Mouse (Mus musculus): ENCODE results near the gene Flt3l. TPM values are rescaled to one million over a fixed set of nuclear protein-coding genes. Genes with fewer than 3 reads are reported as not detected.

The Flt3l gene
- polyA plus RNA-seq, 1 experiment from 2014 or later: 3.0 TPM

DNA sequence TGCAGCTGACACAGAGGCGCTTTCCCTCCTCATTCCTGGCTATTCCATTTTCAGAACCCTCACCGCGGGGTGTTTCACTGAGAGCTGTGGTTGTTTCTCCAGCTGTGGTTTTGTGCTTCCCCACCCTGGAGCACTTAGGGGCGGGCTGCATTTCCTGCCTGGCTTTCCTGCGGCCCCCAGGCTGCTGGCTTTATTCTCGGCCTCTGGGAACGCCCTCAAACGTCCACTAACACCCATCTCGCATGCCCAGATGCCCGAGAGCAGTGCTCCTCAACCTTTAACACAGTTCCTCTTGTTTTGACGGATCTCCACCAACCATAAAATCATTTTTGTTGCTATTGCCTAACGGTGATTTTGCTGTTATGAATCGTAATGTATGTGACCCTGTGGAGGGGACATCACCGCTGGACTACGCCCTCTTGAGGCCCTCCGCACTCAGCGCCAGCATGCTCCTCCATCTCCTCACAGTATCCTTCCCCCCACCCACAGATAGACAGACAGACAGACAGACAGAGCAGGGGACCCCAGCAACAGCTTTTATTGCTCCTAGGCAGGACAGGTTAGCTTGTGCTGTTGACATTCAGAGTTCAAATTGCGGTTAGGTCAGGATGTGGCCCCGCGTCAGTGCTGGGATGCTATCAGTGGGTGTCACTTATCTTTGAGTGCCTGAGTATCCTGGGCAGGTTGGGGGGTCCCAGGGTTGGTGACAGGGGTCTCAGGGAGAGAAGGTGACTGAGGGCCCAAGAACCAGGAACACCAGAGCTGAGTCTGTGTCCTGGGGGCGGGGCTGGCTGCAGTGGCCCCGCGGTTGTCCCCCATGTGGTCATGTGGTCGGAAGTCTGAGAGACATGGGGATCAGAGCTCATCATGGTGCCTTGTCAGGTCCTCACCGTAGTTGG, 53.6 kb downstream of the Flt3l start:
- peaks cover 2% of the 10 kb centered on the region for H3K36me3 ChIP-seq (ENCODE audit: control insufficient read depth, insufficient read depth)
- ATAC-seq (ENCODE audit: low read depth): peak; percentile 33
- H3K4me3 ChIP-seq (ENCODE audit: low read depth, low read length): peak overlapping the region; percentile 22
- H3K27ac ChIP-seq (ENCODE audit: low read length): peak overlapping the region; percentile 58
- H3K4me1 ChIP-seq (ENCODE audit: control insufficient read depth, low read depth, low read length): peaks cover 14% of the 10 kb centered on the region
- H3K27me3 ChIP-seq (ENCODE audit: control insufficient read depth, insufficient read depth, low read depth, low read length): no peaks in the 10 kb centered on the region
- peak overlapping the region; percentile 17; the same call in 1 of the 2 replicates for H3K9ac ChIP-seq (ENCODE audit: low read depth, low read length)
- H3K4me2 ChIP-seq (ENCODE audit: low read depth, low read length): peak overlapping the region; percentile 44
- 14% methylated on average over 25 of the region's 25 CpGs for WGBS (ENCODE audit: insufficient replicate concordance)
- H3K9me3 ChIP-seq (replicated peaks; ENCODE audit: control insufficient read depth, low read length): no peaks in the 10 kb centered on the region

DNA sequence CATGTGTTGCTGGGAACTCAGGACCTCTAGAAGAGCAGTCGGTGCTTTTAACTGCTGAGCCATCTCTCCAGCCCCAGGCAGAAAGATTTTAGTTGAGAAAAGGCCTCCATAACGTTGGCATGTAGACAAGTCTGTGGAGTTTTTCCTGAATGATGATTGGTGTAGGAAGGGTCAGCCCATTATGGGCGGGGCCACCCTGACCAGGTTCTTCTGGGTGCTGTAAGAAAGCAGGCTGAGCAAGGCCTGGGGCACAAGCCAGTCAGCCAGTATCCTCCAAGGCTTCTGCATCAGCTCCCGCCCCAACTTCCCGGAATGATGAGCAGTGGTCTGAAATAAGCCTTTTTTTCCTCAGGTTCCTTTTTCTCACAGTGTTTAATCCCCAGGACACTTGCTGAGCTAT, 55.2 kb downstream of the Flt3l start:
- WGBS (ENCODE audit: insufficient replicate concordance): 60% methylated on average over 5 of the region's 5 CpGs
- Histone ChIP-seq H3K36me3 (ENCODE audit: control insufficient read depth, insufficient read depth) (peaks cover 7% of the 10 kb centered on the region), H3K4me3 (ENCODE audit: low read depth, low read length) (no peak overlapping the region), H3K9me3 (replicated peaks; ENCODE audit: control insufficient read depth, low read length) (no peaks in the 10 kb centered on the region), H3K4me1 (ENCODE audit: control insufficient read depth, low read depth, low read length) (peaks cover 14% of the 10 kb centered on the region), H3K27me3 (ENCODE audit: control insufficient read depth, insufficient read depth, low read depth, low read length) (no peaks in the 10 kb centered on the region), H3K9ac (ENCODE audit: low read depth, low read length) (no peak overlapping the region), H3K27ac (ENCODE audit: low read length) (no peak overlapping the region), H3K4me2 (ENCODE audit: low read depth, low read length) (no peak overlapping the region)
- no peak for ATAC-seq (ENCODE audit: low read depth)

DNA sequence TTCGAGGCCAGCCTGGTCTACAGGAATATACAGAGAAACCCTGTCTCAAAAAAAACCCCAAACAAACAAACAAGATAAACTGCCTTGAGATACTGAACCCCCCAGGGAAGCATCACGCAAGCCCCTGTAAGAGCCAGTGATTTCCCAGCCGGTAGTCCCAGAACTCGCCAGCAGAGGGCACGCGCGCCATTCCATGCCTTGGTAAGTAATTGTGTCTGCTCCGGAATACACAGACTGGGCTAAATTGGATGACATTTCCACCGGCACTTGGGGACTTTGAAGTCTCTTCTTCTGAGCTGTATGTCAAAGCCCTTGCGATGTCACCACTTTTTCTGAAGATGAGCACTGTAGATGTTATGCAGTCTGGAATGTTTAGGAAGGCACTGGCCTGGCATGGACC, 56.4 kb downstream of the Flt3l start:
- Histone ChIP-seq H3K27ac (ENCODE audit: low read length) (no peak overlapping the region), H3K27me3 (ENCODE audit: control insufficient read depth, insufficient read depth, low read depth, low read length) (no peaks in the 10 kb centered on the region), H3K9me3 (replicated peaks; ENCODE audit: control insufficient read depth, low read length) (no peaks in the 10 kb centered on the region), H3K4me1 (ENCODE audit: control insufficient read depth, low read depth, low read length) (peaks cover 16% of the 10 kb centered on the region), H3K4me2 (ENCODE audit: low read depth, low read length) (no peak overlapping the region), H3K9ac (ENCODE audit: low read depth, low read length) (no peak overlapping the region), H3K4me3 (ENCODE audit: low read depth, low read length) (no peak overlapping the region), H3K36me3 (ENCODE audit: control insufficient read depth, insufficient read depth) (peaks cover 7% of the 10 kb centered on the region)
- 1% methylated on average over 10 of the region's 10 CpGs for WGBS (ENCODE audit: insufficient replicate concordance)
- ATAC-seq (ENCODE audit: low read depth): 0 out of 2 replicates have a peak, but pooled peaks have one; percentile 14

MicroRNAs within 50 kb of the gene (microRNA counts, 519-probe panel; counts per million panel counts)
- 2,524 counts per million, percentile 67 among the panel's probes with 10 or more counts for microRNA mmu-miR-150

Small RNA genes within 50 kb of the gene (microRNA-seq; reads per million reads assigned to microRNA genes)
- gene Mir150: 34.7 reads per million, percentile 43 among the genes with 10 or more reads in this experiment
- gene Mir5121: 37.4 reads per million, percentile 44 among the genes with 10 or more reads in this experiment
- gene Mir7055: not detected

Other genes starting within 250 kb of the Flt3l start
- 44.7 and 53.0 TPM in 2 replicates for gene Med25, start 243.7 kb downstream of the Flt3l start, polyA plus RNA-seq (2015; fragmentation: Nextera tagmentation; extraction: Ambion mirVana)
- 5.9 and 6.6 TPM in 2 replicates for gene Fuz, start 240.4 kb downstream of the Flt3l start, polyA plus RNA-seq (2015; fragmentation: Nextera tagmentation; extraction: Ambion mirVana)
- 63.3 and 63.7 TPM in 2 replicates for gene Ap2a1, start 206.9 kb downstream of the Flt3l start, polyA plus RNA-seq (2015; fragmentation: Nextera tagmentation; extraction: Ambion mirVana)
- gene Tsks, start 193.2 kb downstream of the Flt3l start, polyA plus RNA-seq (2015; fragmentation: Nextera tagmentation; extraction: Ambion mirVana): 0.12 TPM in 1 of 2 replicates, not detected in the other
- gene Cpt1c, start 161.6 kb downstream of the Flt3l start, polyA plus RNA-seq (2015; fragmentation: Nextera tagmentation; extraction: Ambion mirVana): 1.8 and 2.1 TPM in 2 replicates
- 95.6 and 98.6 TPM in 2 replicates for gene Prmt1, start 149.9 kb downstream of the Flt3l start, polyA plus RNA-seq (2015; fragmentation: Nextera tagmentation; extraction: Ambion mirVana)
- gene Irf3, start 138.8 kb downstream of the Flt3l start, polyA plus RNA-seq (2015; fragmentation: Nextera tagmentation; extraction: Ambion mirVana): 39.8 and 43.2 TPM in 2 replicates
- 11.0 and 12.2 TPM in 2 replicates for gene Bcl2l12, start 137.7 kb downstream of the Flt3l start, polyA plus RNA-seq (2015; fragmentation: Nextera tagmentation; extraction: Ambion mirVana)
- 9.8 and 9.9 TPM in 2 replicates for gene Scaf1, start 120.1 kb downstream of the Flt3l start, polyA plus RNA-seq (2015; fragmentation: Nextera tagmentation; extraction: Ambion mirVana)
- gene Rras, start 118.5 kb downstream of the Flt3l start, polyA plus RNA-seq (2015; fragmentation: Nextera tagmentation; extraction: Ambion mirVana): 20.9 and 23.2 TPM in 2 replicates
- gene Prr12, start 83.6 kb downstream of the Flt3l start, polyA plus RNA-seq (2015; fragmentation: Nextera tagmentation; extraction: Ambion mirVana): 1.9 and 2.0 TPM in 2 replicates
- 23.4 and 23.8 TPM in 2 replicates for gene Nosip, start 74.0 kb downstream of the Flt3l start, polyA plus RNA-seq (2015; fragmentation: Nextera tagmentation; extraction: Ambion mirVana)
- 9.7 and 10.5 TPM in 2 replicates for gene Prrg2, start 73.8 kb downstream of the Flt3l start, polyA plus RNA-seq (2015; fragmentation: Nextera tagmentation; extraction: Ambion mirVana)
- 20.1 and 22.7 TPM in 2 replicates for gene Rcn3, start 44.2 kb downstream of the Flt3l start, polyA plus RNA-seq (2015; fragmentation: Nextera tagmentation; extraction: Ambion mirVana)
- gene Fcgrt, start 32.6 kb downstream of the Flt3l start, polyA plus RNA-seq (2015; fragmentation: Nextera tagmentation; extraction: Ambion mirVana): 50.6 and 56.1 TPM in 2 replicates
- gene Rps11, start 12.0 kb downstream of the Flt3l start, polyA plus RNA-seq (2015; fragmentation: Nextera tagmentation; extraction: Ambion mirVana): 646 and 744 TPM in 2 replicates
- 558 and 645 TPM in 2 replicates for gene Rpl13a, start 7.7 kb downstream of the Flt3l start, polyA plus RNA-seq (2015; fragmentation: Nextera tagmentation; extraction: Ambion mirVana)
- 0.12 TPM in 1 of 2 replicates, not detected in the other for gene Gm45713, start 201 bp downstream of the Flt3l start, polyA plus RNA-seq (2015; fragmentation: Nextera tagmentation; extraction: Ambion mirVana)
- gene Pih1d1, start 17.9 kb upstream of the Flt3l start, polyA plus RNA-seq (2015; fragmentation: Nextera tagmentation; extraction: Ambion mirVana): 42.3 and 42.8 TPM in 2 replicates
- 30.0 and 30.3 TPM in 2 replicates for gene Aldh16a1, start 18.2 kb upstream of the Flt3l start, polyA plus RNA-seq (2015; fragmentation: Nextera tagmentation; extraction: Ambion mirVana)
- not detected in 2 replicates for gene Slc17a7, start 27.5 kb upstream of the Flt3l start, polyA plus RNA-seq (2015; fragmentation: Nextera tagmentation; extraction: Ambion mirVana)
- gene Gfy, start 43.1 kb upstream of the Flt3l start, polyA plus RNA-seq (2015; fragmentation: Nextera tagmentation; extraction: Ambion mirVana): not detected in 2 replicates
- gene Pth2, start 44.6 kb upstream of the Flt3l start, polyA plus RNA-seq (2015; fragmentation: Nextera tagmentation; extraction: Ambion mirVana): not detected in 2 replicates
- 0.05 TPM in 1 of 2 replicates, not detected in the other for gene Ccdc155, start 68.5 kb upstream of the Flt3l start, polyA plus RNA-seq (2015; fragmentation: Nextera tagmentation; extraction: Ambion mirVana)
- gene Dkkl1, start 75.7 kb upstream of the Flt3l start, polyA plus RNA-seq (2015; fragmentation: Nextera tagmentation; extraction: Ambion mirVana): 1.5 and 2.2 TPM in 2 replicates
- 5.0 and 6.5 TPM in 2 replicates for gene Tead2, start 79.3 kb upstream of the Flt3l start, polyA plus RNA-seq (2015; fragmentation: Nextera tagmentation; extraction: Ambion mirVana)
- 16.4 and 19.3 TPM in 2 replicates for gene Cd37, start 102.7 kb upstream of the Flt3l start, polyA plus RNA-seq (2015; fragmentation: Nextera tagmentation; extraction: Ambion mirVana)
- gene Slc6a16, start 104.7 kb upstream of the Flt3l start, polyA plus RNA-seq (2015; fragmentation: Nextera tagmentation; extraction: Ambion mirVana): not detected in 2 replicates
- not detected in 2 replicates for gene Slc6a21, start 141.1 kb upstream of the Flt3l start, polyA plus RNA-seq (2015; fragmentation: Nextera tagmentation; extraction: Ambion mirVana)
- gene Trpm4, start 197.3 kb upstream of the Flt3l start, polyA plus RNA-seq (2015; fragmentation: Nextera tagmentation; extraction: Ambion mirVana): 0.85 and 1.7 TPM in 2 replicates
- 0.39 and 0.60 TPM in 2 replicates for gene Hrc, start 198.9 kb upstream of the Flt3l start, polyA plus RNA-seq (2015; fragmentation: Nextera tagmentation; extraction: Ambion mirVana)
- gene Ppfia3, start 230.6 kb upstream of the Flt3l start, polyA plus RNA-seq (2015; fragmentation: Nextera tagmentation; extraction: Ambion mirVana): 0.15 and 0.19 TPM in 2 replicates
- not detected in 2 replicates for gene Lin7b, start 234.2 kb upstream of the Flt3l start, polyA plus RNA-seq (2015; fragmentation: Nextera tagmentation; extraction: Ambion mirVana)

All from liver, embryonic 16.5 days (tissue).